Mouse (Mus musculus) thymus, adult 2 months (tissue): ENCODE results near the gene Bpifb4.

Experiments used
- CTCF ChIP-seq: fragments of 200-500 bp; IDR thresholded peaks from 2 replicates; pipeline ENCODE4 v1.5.1; 2012; ENCODE audit warnings: mild to moderate bottlenecking, control low read depth, low read length, moderate library complexity, borderline replicate concordance; ENCODE audit not compliant: control insufficient read depth, poor library complexity, insufficient read depth; ENCODE audit errors: extremely low read depth
- POLR2A ChIP-seq: fragments of 200-500 bp; IDR thresholded peaks from 2 replicates; pipeline ENCODE4 v1.6.1; 2012; ENCODE audit warnings: mild to moderate bottlenecking, low read length, control low read depth, moderate library complexity; ENCODE audit not compliant: control insufficient read depth, poor library complexity, insufficient read depth; ENCODE audit errors: extremely low read depth

DNA sequence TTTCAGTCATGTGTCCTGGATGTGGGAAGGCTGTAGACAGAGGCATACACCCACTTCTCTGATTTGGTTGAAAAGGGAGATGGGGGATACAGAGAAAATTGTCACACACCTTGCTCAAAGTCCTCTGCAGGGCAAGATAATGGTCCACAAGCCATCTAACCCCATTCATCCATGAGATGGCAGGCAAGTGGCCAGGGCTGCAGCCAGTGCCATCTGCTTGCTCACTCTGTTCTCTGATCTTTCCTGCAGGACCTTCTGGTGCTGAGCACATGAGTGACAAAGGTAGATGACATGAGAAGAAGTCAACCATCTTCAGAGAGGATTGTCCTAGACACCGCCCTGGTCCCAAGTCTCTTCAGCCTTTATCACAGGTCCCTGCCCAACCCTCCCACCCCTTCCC, 25.3 kb downstream of the Bpifb4 start:
- TF ChIP-seq CTCF (no peak), POLR2A (no peak)
